Mouse (Mus musculus): ENCODE measurements around the gene Igf2r. TPM values are rescaled to one million over a fixed set of nuclear protein-coding genes. Genes with fewer than 3 reads are reported as not detected.

The Igf2r gene
- polyA plus RNA-seq, 1 experiment from 2014 or later = 21.7 TPM

DNA sequence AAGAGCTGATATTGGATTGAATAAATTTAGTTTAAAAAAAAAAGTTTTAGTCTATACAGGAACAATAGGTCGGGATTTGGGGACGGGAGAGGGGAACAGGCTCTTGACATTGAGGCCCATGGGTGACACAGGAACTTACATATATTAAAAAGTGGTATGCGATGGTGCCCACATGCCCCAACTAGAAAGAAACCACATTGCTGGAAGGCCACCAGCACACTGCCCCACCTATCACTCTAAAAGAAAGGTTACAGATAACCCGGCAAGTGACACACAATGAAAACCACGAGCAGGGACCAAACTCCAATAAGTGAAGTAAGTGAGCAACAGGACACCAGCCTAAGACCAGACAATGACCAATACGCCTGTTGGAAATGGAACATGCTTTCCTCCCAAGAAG lies 36.3 kb downstream of the Igf2r start:
- ATAC-seq (replicated peaks; ENCODE audit: low FRiP score) = no peak
- 93% methylated on average over 6 of the region's 6 CpGs for WGBS

DNA sequence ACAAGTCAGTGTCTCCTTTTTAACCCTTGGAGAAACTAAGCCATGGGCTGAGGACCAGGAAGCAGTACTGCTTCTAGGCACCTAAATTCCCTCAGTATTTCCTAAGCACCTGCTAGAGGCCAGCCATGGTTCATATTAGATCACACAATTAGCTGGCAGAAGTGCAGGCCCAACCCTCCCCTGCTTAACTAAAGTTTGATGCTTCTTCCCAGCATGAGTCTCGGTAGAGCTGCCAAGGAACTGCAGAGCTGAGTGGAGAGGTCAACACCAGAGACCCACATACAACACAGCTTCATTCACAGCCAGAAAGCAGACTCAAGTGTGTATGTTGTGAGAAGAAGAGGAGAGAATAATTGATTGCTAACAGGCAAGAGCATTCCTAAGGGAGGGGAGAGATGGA lies 40.9 kb downstream of the Igf2r start:
- H3K4me2 ChIP-seq (ENCODE audit: low read depth, low read length, severe bottlenecking) = no peak overlapping the region
- WGBS = 72% methylated on average over 1 of the region's 1 CpGs
- no peak for ATAC-seq (replicated peaks; ENCODE audit: low FRiP score)
- H3K4me3 ChIP-seq (ENCODE audit: low read depth, low read length) = no peak overlapping the region
- H3K36me3 ChIP-seq (ENCODE audit: control insufficient read depth, insufficient read depth, low read length) = peaks cover under 1% of the 10 kb centered on the region; the same call in 1 of the 2 replicates
- no peaks in the 10 kb centered on the region for H3K4me1 ChIP-seq (replicated peaks; ENCODE audit: control insufficient read depth, insufficient read depth, low read length)
- no peak overlapping the region for H3K9ac ChIP-seq (ENCODE audit: low read length)
- no peak overlapping the region for H3K27ac ChIP-seq (ENCODE audit: low read depth, low read length)
- H3K27me3 ChIP-seq (ENCODE audit: control insufficient read depth, insufficient read depth, low read length) = no peaks in the 10 kb centered on the region
- DNase-seq (ENCODE audit: low spot score) = no peak
- no peaks in the 10 kb centered on the region for H3K9me3 ChIP-seq (ENCODE audit: control insufficient read depth, low read length)

More for the DNA sequence above, 36.3 kb downstream of the Igf2r start:
- Histone ChIP-seq H3K27me3 (ENCODE audit: control insufficient read depth, insufficient read depth, low read length) (no peaks in the 10 kb centered on the region), H3K9me3 (ENCODE audit: control insufficient read depth, low read length) (no peaks in the 10 kb centered on the region), H3K4me1 (replicated peaks; ENCODE audit: control insufficient read depth, insufficient read depth, low read length) (no peaks in the 10 kb centered on the region), H3K36me3 (ENCODE audit: control insufficient read depth, insufficient read depth, low read length) (peaks cover 5% of the 10 kb centered on the region; the same call in 1 of the 2 replicates), H3K4me3 (ENCODE audit: low read depth, low read length) (no peak overlapping the region), H3K9ac (ENCODE audit: low read length) (no peak overlapping the region), H3K27ac (ENCODE audit: low read depth, low read length) (no peak overlapping the region), H3K4me2 (ENCODE audit: low read depth, low read length, severe bottlenecking) (no peak overlapping the region)
- DNase-seq (ENCODE audit: low spot score) = no peak

DNA sequence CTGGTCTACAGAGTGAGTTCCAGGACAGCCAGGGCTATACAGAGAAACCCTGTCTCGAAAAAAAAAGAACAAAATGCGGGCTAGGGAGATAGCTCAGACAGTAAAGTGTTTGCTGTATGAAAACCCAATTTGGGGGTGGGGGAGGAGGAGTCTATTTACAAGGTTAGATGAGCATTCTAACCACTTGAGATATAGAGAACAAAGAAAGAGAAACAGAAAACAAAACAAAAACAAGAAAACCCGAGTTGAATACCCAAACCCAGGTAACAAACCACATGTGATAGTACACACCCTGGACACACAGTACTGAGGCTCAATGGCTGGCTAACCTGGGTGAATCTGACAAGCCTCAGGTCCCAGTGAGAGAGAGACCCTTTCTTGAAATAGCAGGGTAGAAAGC lies 41.7 kb downstream of the Igf2r start:
- DNase-seq (ENCODE audit: low spot score) (no peak), ATAC-seq (replicated peaks; ENCODE audit: low FRiP score) (no peak)
- 90% methylated on average over 3 of the region's 3 CpGs for WGBS
- Histone ChIP-seq H3K4me3 (ENCODE audit: low read depth, low read length) (no peak overlapping the region), H3K4me1 (replicated peaks; ENCODE audit: control insufficient read depth, insufficient read depth, low read length) (no peaks in the 10 kb centered on the region), H3K4me2 (ENCODE audit: low read depth, low read length, severe bottlenecking) (no peak overlapping the region), H3K27me3 (ENCODE audit: control insufficient read depth, insufficient read depth, low read length) (no peaks in the 10 kb centered on the region), H3K27ac (ENCODE audit: low read depth, low read length) (no peak overlapping the region), H3K9ac (ENCODE audit: low read length) (no peak overlapping the region), H3K9me3 (ENCODE audit: control insufficient read depth, low read length) (no peaks in the 10 kb centered on the region), H3K36me3 (ENCODE audit: control insufficient read depth, insufficient read depth, low read length) (no peaks in the 10 kb centered on the region; the same call in 1 of the 2 replicates)

DNA sequence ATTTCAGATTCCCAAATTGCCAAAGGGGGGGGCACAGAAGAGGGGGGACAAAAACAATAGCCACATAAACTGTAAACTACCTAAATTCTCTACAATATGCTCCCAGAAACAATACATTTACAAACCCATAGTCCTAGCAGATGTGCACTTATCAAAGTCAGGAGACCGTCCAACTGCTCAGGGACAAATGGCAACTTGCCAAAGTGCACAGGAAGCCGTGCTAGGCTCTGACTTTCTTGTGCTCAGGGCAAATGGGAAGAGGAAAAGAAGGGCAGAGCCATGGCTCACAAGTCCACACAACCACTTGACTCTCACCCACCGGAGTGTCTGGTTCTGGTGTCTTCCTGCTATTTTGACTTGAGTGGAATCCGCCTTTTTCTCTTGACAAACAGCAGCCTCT lies 43.6 kb downstream of the Igf2r start:
- Histone ChIP-seq H3K27ac (ENCODE audit: low read depth, low read length) (no peak overlapping the region), H3K9me3 (ENCODE audit: control insufficient read depth, low read length) (no peaks in the 10 kb centered on the region), H3K9ac (ENCODE audit: low read length) (no peak overlapping the region)

DNA sequence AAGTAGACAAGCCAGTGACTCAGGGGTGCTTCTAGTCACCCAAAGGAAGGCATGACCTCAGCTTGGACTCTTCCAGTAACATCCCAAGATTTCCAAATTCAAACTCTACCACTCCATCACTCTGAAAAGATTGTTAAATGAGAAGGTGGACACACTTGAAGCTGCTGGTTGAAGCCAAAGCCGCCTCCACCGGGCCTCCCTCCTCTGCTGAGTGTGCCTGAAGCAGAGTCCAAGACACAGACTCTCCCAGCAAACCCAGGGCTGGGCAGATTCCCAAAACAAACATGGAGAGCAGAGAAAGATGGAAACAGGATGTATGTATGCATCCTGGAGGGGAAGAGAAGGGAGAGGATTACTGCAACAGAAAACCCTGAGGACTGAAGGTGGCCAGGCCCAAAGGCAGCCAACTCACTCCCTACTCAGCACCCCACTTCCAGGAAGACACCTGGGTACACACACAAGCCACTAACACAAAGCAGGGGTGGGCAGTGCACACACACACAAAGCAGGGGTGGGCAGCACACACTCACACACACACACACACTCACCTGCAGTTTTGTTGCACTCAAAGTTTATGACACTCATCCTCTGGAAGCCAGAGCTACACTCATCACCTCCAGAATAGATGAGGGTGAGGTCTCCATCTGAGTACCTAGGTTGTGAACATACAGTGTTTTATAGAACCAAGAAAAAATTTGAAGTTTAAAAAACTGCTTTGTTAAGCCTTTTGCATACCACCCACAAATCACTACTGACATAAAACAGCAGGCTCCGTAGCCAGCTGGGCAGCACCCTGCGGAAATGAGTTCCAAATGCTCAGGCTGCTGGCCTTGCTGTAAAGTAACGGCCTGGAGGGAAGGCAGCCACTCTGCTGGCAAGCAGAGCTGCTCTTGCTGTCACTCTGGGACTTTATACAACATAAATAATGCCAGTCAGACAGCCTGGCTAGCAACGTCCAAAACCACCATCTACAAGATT lies 44.4 kb downstream of the Igf2r start:
- Histone ChIP-seq H3K36me3 (ENCODE audit: control insufficient read depth, insufficient read depth, low read length) (no peaks in the 10 kb centered on the region; the same call in 1 of the 2 replicates), H3K27ac (ENCODE audit: low read depth, low read length) (no peak overlapping the region), H3K4me3 (ENCODE audit: low read depth, low read length) (no peak overlapping the region), H3K9me3 (ENCODE audit: control insufficient read depth, low read length) (no peaks in the 10 kb centered on the region), H3K27me3 (ENCODE audit: control insufficient read depth, insufficient read depth, low read length) (no peaks in the 10 kb centered on the region), H3K4me1 (replicated peaks; ENCODE audit: control insufficient read depth, insufficient read depth, low read length) (no peaks in the 10 kb centered on the region), H3K4me2 (ENCODE audit: low read depth, low read length, severe bottlenecking) (no peak overlapping the region), H3K9ac (ENCODE audit: low read length) (no peak overlapping the region)
- ATAC-seq (replicated peaks; ENCODE audit: low FRiP score) (no peak), DNase-seq (ENCODE audit: low spot score) (no peak)
- 81% methylated on average over 6 of the region's 6 CpGs for WGBS

More for the DNA sequence above, 43.6 kb downstream of the Igf2r start:
- Histone ChIP-seq H3K4me3 (ENCODE audit: low read depth, low read length) (no peak overlapping the region), H3K36me3 (ENCODE audit: control insufficient read depth, insufficient read depth, low read length) (no peaks in the 10 kb centered on the region), H3K4me1 (replicated peaks; ENCODE audit: control insufficient read depth, insufficient read depth, low read length) (no peaks in the 10 kb centered on the region), H3K27me3 (ENCODE audit: control insufficient read depth, insufficient read depth, low read length) (no peaks in the 10 kb centered on the region), H3K4me2 (ENCODE audit: low read depth, low read length, severe bottlenecking) (no peak overlapping the region)
- ATAC-seq (replicated peaks; ENCODE audit: low FRiP score) = no peak
- 80% methylated on average over 4 of the region's 4 CpGs for WGBS
- no peak for DNase-seq (ENCODE audit: low spot score)

DNA sequence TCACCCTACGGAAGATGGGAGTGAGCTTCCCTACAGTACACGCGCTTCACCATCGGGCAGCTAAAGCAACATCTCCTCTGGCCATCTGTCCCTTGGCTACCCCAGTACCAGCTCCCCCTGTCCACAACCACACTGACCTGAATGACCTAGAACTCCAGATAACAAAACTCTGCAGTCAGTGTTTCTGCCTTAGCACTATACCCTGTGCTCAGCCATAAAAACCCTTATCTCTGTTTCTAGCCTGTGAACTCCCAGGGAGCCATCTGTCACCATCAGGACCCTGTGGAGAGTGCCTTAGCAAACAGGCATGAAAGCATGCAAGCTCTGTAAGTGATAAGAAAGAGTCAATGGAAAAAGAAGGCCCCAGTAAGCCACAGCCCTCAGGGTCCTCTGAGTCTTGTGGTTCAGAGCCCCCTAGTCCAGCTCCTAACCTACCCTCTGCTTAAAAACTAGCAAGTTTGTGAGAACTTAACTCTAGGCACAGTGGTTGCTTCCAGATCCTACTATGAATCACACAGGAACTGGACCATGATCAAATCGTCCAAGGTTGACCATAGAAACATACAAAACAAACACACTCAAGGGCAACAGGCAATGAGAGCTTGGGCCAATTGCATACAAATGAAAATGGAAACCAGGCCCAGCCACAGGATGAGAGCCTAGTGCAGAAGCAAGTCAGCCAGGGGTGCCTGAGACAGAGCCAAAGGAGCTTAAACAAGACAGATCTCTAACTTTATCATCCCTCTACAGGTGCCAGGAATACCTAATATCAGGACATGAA lies 45.3 kb downstream of the Igf2r start:
- H3K27ac ChIP-seq (ENCODE audit: low read depth, low read length) = no peak overlapping the region
- H3K9ac ChIP-seq (ENCODE audit: low read length) = no peak overlapping the region
- no peak for ATAC-seq (replicated peaks; ENCODE audit: low FRiP score)

DNA sequence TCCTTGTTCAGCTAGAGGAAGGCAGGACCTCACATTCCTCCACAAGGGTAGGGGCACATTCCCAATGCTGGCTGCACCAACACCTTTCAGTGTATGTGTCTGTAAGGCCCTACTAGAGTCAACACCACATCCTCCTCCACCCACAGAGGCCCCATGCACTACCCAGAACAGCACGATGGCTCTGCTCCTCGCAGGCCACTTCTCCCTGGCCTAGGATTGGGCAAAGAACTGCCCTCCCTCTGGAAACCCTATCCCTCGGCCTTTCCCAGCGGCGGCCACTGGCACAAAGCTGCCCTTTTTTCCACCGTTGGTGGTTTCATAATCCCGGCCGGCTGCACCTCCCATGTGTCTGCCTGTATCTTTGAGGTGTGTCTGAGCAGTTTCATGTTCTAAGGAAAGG lies 46.8 kb downstream of the Igf2r start:
- Histone ChIP-seq H3K4me1 (replicated peaks; ENCODE audit: control insufficient read depth, insufficient read depth, low read length) (no peaks in the 10 kb centered on the region), H3K9me3 (ENCODE audit: control insufficient read depth, low read length) (no peaks in the 10 kb centered on the region), H3K4me3 (ENCODE audit: low read depth, low read length) (no peak overlapping the region), H3K9ac (ENCODE audit: low read length) (no peak overlapping the region), H3K4me2 (ENCODE audit: low read depth, low read length, severe bottlenecking) (no peak overlapping the region), H3K27me3 (ENCODE audit: control insufficient read depth, insufficient read depth, low read length) (no peaks in the 10 kb centered on the region), H3K27ac (ENCODE audit: low read depth, low read length) (no peak overlapping the region), H3K36me3 (ENCODE audit: control insufficient read depth, insufficient read depth, low read length) (no peaks in the 10 kb centered on the region; the same call in 1 of the 2 replicates)
- no peak for ATAC-seq (replicated peaks; ENCODE audit: low FRiP score)
- 49% methylated on average over 8 of the region's 8 CpGs for WGBS
- DNase-seq (ENCODE audit: low spot score) = no peak

More for the DNA sequence above, 45.3 kb downstream of the Igf2r start:
- WGBS = 92% methylated on average over 5 of the region's 5 CpGs
- Histone ChIP-seq H3K4me2 (ENCODE audit: low read depth, low read length, severe bottlenecking) (no peak overlapping the region), H3K9me3 (ENCODE audit: control insufficient read depth, low read length) (no peaks in the 10 kb centered on the region), H3K4me1 (replicated peaks; ENCODE audit: control insufficient read depth, insufficient read depth, low read length) (no peaks in the 10 kb centered on the region), H3K36me3 (ENCODE audit: control insufficient read depth, insufficient read depth, low read length) (no peaks in the 10 kb centered on the region; the same call in 1 of the 2 replicates), H3K4me3 (ENCODE audit: low read depth, low read length) (no peak overlapping the region), H3K27me3 (ENCODE audit: control insufficient read depth, insufficient read depth, low read length) (no peaks in the 10 kb centered on the region)
- DNase-seq (ENCODE audit: low spot score) = no peak

DNA sequence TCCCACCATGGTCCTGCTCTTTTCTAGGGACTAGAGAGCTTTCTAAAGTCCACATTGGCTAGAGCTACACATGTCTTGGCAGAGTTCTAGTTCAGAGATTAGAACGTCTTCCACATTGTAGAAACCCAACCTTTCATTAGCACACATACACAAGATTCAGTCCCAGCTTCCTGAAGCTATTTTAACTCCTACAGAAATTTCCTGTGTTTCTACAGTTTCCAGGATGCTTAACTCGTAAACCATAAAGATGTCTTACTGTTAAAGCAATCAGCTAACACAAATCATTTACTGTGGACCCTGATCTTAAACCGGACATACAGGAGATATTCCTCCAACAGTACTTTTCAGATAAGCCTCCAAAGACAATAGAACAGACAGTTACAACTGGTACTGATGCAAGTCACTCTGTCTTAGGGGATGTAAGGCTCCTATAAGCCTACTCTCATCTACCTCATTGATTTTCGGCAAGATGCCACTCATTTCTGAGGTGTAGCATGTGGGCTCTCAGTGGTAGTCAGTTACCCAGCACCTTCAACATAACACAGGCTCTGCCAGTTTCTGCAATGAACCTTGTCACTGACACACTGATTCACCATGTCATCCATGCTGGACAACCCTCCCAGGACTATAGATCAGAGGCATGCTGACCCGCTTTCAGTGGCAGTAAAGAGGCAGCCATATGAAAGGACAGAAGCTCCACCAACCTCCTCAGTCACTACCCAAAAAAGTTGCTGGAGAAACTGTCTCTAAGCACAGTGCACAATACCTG lies 48.2 kb downstream of the Igf2r start:
- ATAC-seq (replicated peaks; ENCODE audit: low FRiP score) (no peak), DNase-seq (ENCODE audit: low spot score) (no peak)
- Histone ChIP-seq H3K9me3 (ENCODE audit: control insufficient read depth, low read length) (no peaks in the 10 kb centered on the region), H3K36me3 (ENCODE audit: control insufficient read depth, insufficient read depth, low read length) (peaks cover 3% of the 10 kb centered on the region; the same call in 1 of the 2 replicates), H3K27me3 (ENCODE audit: control insufficient read depth, insufficient read depth, low read length) (no peaks in the 10 kb centered on the region), H3K9ac (ENCODE audit: low read length) (no peak overlapping the region), H3K4me2 (ENCODE audit: low read depth, low read length, severe bottlenecking) (no peak overlapping the region), H3K4me3 (ENCODE audit: low read depth, low read length) (no peak overlapping the region), H3K4me1 (replicated peaks; ENCODE audit: control insufficient read depth, insufficient read depth, low read length) (no peaks in the 10 kb centered on the region), H3K27ac (ENCODE audit: low read depth, low read length) (no peak overlapping the region)
- WGBS = 88% methylated on average over 5 of the region's 5 CpGs
